Mouse (Mus musculus) E14TG2a.4 (cell line): ENCODE results near the gene Vmn2r121.

Experiments used
- H3K27me3 ChIP-seq: 2 replicates; pipeline ENCODE4 v1.6.1; 2014; ENCODE audit warnings: low read length, control low read depth; ENCODE audit not compliant: insufficient read depth
- H3K36me3 ChIP-seq: 2 replicates; pipeline ENCODE4 v1.6.1; 2014; ENCODE audit warnings: low read length, control low read depth; ENCODE audit not compliant: insufficient read depth
- H3K4me1 ChIP-seq: replicated peaks from 2 replicates; pipeline ENCODE4 v1.6.1; 2014; ENCODE audit warnings: low read depth, low read length, control low read depth
- H3K4me3 ChIP-seq: replicated peaks from 2 replicates; pipeline ENCODE4 v1.5.1; 2014; ENCODE audit warnings: mild to moderate bottlenecking, low read length
- H3K9me3 ChIP-seq: 2 replicates; pipeline ENCODE4 v1.6.1; 2014; ENCODE audit warnings: low read length, control low read depth
- CTCF ChIP-seq: conservative IDR thresholded peaks from 2 replicates; pipeline ENCODE4 v1.5.1; 2014; ENCODE audit warnings: low read length
- NANOG ChIP-seq: IDR thresholded peaks from 2 replicates; pipeline ENCODE4 v1.6.1; 2014; ENCODE audit warnings: borderline replicate concordance, low read length, mixed read lengths
- POU5F1 ChIP-seq: IDR thresholded peaks from 2 replicates; pipeline ENCODE4 v1.6.1; 2014; ENCODE audit warnings: low read length, borderline replicate concordance

Gene Vmn2r121

GRCm38 (mm10) chrX:124135852-124136251 is at the start of gene Vmn2r121:
Gene Vmn2r121 (minus strand): TSS chrX:124135952.
- no peaks in the 10 kb centered on the region for H3K27me3 ChIP-seq
- H3K9me3 ChIP-seq, result no peaks in the 10 kb centered on the region
- no peak for TF ChIP-seq POU5F1
- TF ChIP-seq CTCF, result no peak
- no peak for TF ChIP-seq NANOG
- no peaks in the 10 kb centered on the region for H3K4me1 ChIP-seq
- H3K36me3 ChIP-seq, result no peaks in the 10 kb centered on the region
- H3K4me3 ChIP-seq, result no peak within 1 kb of the TSS
